Mouse (Mus musculus): ENCODE data around the gene Srms.

DNA sequence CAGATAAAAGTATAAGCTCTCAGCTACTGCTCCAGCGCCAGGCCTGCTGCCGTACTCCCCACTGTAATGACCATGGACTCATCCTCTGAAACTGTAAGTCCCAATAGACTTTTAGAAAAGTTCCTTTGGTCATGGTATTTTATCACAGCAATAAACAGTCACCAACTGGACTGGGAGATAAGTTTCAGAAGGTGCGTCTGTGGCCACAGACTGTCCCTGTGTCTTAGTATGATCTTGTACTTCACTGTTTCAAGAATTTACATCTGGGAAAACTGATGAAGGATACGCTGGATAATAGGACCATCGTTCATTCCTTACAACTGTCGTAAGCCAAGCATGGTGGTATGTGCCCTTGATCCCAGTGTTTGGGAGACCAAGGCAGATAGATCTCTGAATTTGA, 3.1 kb upstream of the Srms start:
- no peak for TF ChIP-seq CTCF (IDR thresholded peaks at IDR 0.05)
- TF ChIP-seq EP300 (IDR thresholded peaks at IDR 0.05), result no peak

Measured in lung, postnatal 0 days (tissue).